Mouse (Mus musculus) frontal cortex, postnatal 25 days (tissue): Measurements from ENCODE around the gene Efna1.
A peak's percentile ranks its signal among the peaks of the same experiment; 100 is the strongest.

ENCODE experiments used
- DNase-seq, 2 experiments: peaks; one replicate each; pipeline ENCODE4 v3.0.0; 2022; ENCODE audit warnings: low spot score in 2 of 2

Efna1 gene

GRCm38 (mm10) chr3:89244158-89244981, 36.6 kb downstream of the Efna1 start:
- DNase-seq = no peak

GRCm38 (mm10) chr3:89243609-89244008, 37.3 kb downstream of the Efna1 start:
- no peak for DNase-seq

- DNase-seq = no peak
Observed at GRCm38 (mm10) chr3:89242331-89242895, 38.5 kb downstream of the Efna1 start.

GRCm38 (mm10) chr3:89238494-89238893, 42.4 kb downstream of the Efna1 start:
- DNase-seq = no peak

GRCm38 (mm10) chr3:89237682-89238081, 43.3 kb downstream of the Efna1 start:
- no peak for DNase-seq

- no peak for DNase-seq
Observed at GRCm38 (mm10) chr3:89236516-89236915, 44.4 kb downstream of the Efna1 start.

GRCm38 (mm10) chr3:89233562-89234110, 47.3 kb downstream of the Efna1 start:
- DNase-seq = no peak

- no peak for DNase-seq
Observed at GRCm38 (mm10) chr3:89232614-89233013, 48.3 kb downstream of the Efna1 start.

GRCm38 (mm10) chr3:89231772-89232275, 49.1 kb downstream of the Efna1 start:
- no peak for DNase-seq

- no peak for DNase-seq
Observed at GRCm38 (mm10) chr3:89231345-89231744, 49.6 kb downstream of the Efna1 start.

GRCm38 (mm10) chr3:89230561-89230960, 50.4 kb downstream of the Efna1 start:
- DNase-seq = no peak

GRCm38 (mm10) chr3:89229276-89229675, 51.7 kb downstream of the Efna1 start:
- DNase-seq = no peak

- no peak for DNase-seq
Observed at GRCm38 (mm10) chr3:89228836-89229235, 52.1 kb downstream of the Efna1 start, which contains the start of gene Muc1. Gene Muc1, plus strand, starts transcription at chr3:89229057.

- DNase-seq = peak; percentile 78 to 80
Observed at GRCm38 (mm10) chr3:89228180-89228549, 52.8 kb downstream of the Efna1 start.

GRCm38 (mm10) chr3:89227307-89228179, 53.4 kb downstream of the Efna1 start:
- peak; percentile 77 to 80 for DNase-seq

- no peak for DNase-seq
Observed at GRCm38 (mm10) chr3:89226900-89227299, 54.0 kb downstream of the Efna1 start, which contains the start of gene Mtx1. Gene Mtx1, minus strand, starts transcription at chr3:89227088.

GRCm38 (mm10) chr3:89226361-89226760, 54.6 kb downstream of the Efna1 start:
- no peak for DNase-seq

- DNase-seq = no peak
Observed at GRCm38 (mm10) chr3:89225918-89226317, 55.0 kb downstream of the Efna1 start.

GRCm38 (mm10) chr3:89225321-89225815, 55.6 kb downstream of the Efna1 start:
- no peak for DNase-seq

GRCm38 (mm10) chr3:89224796-89225195, 56.1 kb downstream of the Efna1 start:
- no peak for DNase-seq
